Mouse (Mus musculus): ENCODE results near the gene Camta1. TPM values are rescaled to one million over a fixed set of nuclear protein-coding genes. Genes with fewer than 3 reads are reported as not detected.

The Camta1 gene
- total and polyA plus RNA-seq, 2 experiments: 2.7 to 6.1 TPM

DNA sequence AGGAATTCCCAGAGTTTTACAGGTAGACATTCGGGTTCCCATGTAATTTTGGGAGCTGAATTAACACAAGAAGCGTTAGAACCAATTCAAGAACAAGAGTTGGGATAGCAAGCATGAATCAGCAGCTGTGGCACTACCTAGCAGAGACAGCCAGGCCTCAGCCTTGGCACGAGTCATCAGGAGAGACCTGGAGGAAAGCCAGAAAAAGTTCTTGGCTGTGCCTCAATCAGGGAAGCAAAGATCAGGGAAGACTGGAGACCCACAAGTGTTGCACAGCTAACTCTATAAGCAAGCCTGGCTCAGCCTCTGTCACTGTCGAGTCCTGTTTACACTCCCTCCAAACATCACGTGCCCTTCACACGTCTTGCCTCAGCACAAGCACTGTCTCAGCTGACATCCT lies 899.4 kb downstream of the Camta1 start:
- WGBS: 25% methylated on average over 6 of the region's 6 CpGs
- Histone ChIP-seq H3K36me3 (ENCODE audit: control insufficient read depth, insufficient read depth, low read length) (no peaks in the 10 kb centered on the region), H3K27ac (replicated peaks; ENCODE audit: insufficient read depth, low read depth, low read length) (no peak overlapping the region), H3K4me3 (ENCODE audit: insufficient read depth, low read depth, low read length) (no peak overlapping the region), H3K27me3 (ENCODE audit: control insufficient read depth, insufficient read depth, low read length) (no peaks in the 10 kb centered on the region), H3K9ac (ENCODE audit: low read depth, low read length) (no peak overlapping the region), H3K79me2 (ENCODE audit: control insufficient read depth, insufficient read depth, low read length) (no peaks in the 10 kb centered on the region), H3K4me1 (ENCODE audit: control insufficient read depth, insufficient read depth, low read length) (no peaks in the 10 kb centered on the region)
- TF ChIP-seq POLR2A (IDR thresholded peaks at IDR 0.05; ENCODE audit: extremely low read depth, insufficient read depth, low read length) (no peak), CTCF (IDR thresholded peaks at IDR 0.05; ENCODE audit: low read depth, low read length) (no peak)
- peak; percentile 75 for DNase-seq (ENCODE audit: extremely low read depth, low read depth, low spot score)

- H3K4me3 ChIP-seq (ENCODE audit: insufficient read depth, low read depth, low read length): no peak overlapping the region
- no peaks in the 10 kb centered on the region for H3K79me2 ChIP-seq (ENCODE audit: control insufficient read depth, insufficient read depth, low read length)
- no peak for DNase-seq (ENCODE audit: extremely low read depth, low read depth, low spot score)
- H3K27ac ChIP-seq (replicated peaks; ENCODE audit: insufficient read depth, low read depth, low read length): no peak overlapping the region
- TF ChIP-seq POLR2A (IDR thresholded peaks at IDR 0.05; ENCODE audit: extremely low read depth, insufficient read depth, low read length): no peak
- TF ChIP-seq CTCF (IDR thresholded peaks at IDR 0.05; ENCODE audit: low read depth, low read length): no peak
- WGBS: 78% methylated on average over 7 of the region's 7 CpGs
- no peaks in the 10 kb centered on the region for H3K27me3 ChIP-seq (ENCODE audit: control insufficient read depth, insufficient read depth, low read length)
- H3K36me3 ChIP-seq (ENCODE audit: control insufficient read depth, insufficient read depth, low read length): no peaks in the 10 kb centered on the region
- no peak overlapping the region for H3K9ac ChIP-seq (ENCODE audit: low read depth, low read length)
- H3K4me1 ChIP-seq (ENCODE audit: control insufficient read depth, insufficient read depth, low read length): no peaks in the 10 kb centered on the region
Measured at GRCm38 (mm10) chr4:150958536-150958935, 903.1 kb downstream of the Camta1 start.

GRCm38 (mm10) chr4:150957106-150957458 lies 904.6 kb downstream of the Camta1 start:
- Histone ChIP-seq H3K27me3 (ENCODE audit: control insufficient read depth, insufficient read depth, low read length) (no peaks in the 10 kb centered on the region), H3K36me3 (ENCODE audit: control insufficient read depth, insufficient read depth, low read length) (no peaks in the 10 kb centered on the region), H3K4me3 (ENCODE audit: insufficient read depth, low read depth, low read length) (no peak overlapping the region), H3K9ac (ENCODE audit: low read depth, low read length) (no peak overlapping the region), H3K4me1 (ENCODE audit: control insufficient read depth, insufficient read depth, low read length) (no peaks in the 10 kb centered on the region), H3K27ac (replicated peaks; ENCODE audit: insufficient read depth, low read depth, low read length) (no peak overlapping the region), H3K79me2 (ENCODE audit: control insufficient read depth, insufficient read depth, low read length) (no peaks in the 10 kb centered on the region)
- TF ChIP-seq CTCF (IDR thresholded peaks at IDR 0.05; ENCODE audit: low read depth, low read length): no peak
- TF ChIP-seq POLR2A (IDR thresholded peaks at IDR 0.05; ENCODE audit: extremely low read depth, insufficient read depth, low read length): no peak
- WGBS: 63% methylated on average over 1 of the region's 1 CpGs
- no peak for DNase-seq (ENCODE audit: extremely low read depth, low read depth, low spot score)

DNA sequence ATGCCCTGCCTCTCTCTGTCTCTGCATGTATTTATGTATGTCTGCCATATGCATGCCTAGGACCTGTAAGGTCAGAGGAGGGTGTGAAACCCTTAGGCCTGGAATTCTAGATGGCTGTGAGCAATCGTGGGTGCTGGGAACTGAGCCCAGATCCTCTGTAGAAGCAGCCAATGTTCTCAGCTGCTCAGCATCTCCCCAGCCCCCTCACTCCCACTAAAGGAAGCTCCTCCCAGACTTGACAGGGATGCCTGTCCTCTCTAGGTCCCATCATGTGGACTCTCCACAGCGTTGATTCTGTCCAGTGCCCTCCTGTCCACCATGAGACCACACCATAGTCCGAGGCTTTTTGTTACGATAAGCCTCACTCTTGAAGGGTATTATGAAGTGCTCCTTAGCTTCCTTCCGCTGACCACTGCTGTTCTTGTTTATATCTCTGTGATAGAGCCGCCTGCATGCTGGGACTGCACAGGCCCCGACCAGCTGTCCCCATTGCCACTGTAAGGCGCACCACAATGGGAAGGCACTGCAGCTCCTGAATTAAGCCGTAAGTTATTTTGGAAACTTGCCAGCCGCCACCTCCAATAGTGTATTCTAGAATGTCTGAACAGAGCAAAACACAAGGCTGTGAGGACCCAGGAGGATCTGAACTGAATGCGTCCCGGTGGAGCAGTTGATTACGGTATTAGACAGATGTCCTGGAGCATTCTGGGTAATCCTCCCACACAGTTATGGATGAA lies 905.1 kb downstream of the Camta1 start:
- H3K36me3 ChIP-seq (ENCODE audit: control insufficient read depth, insufficient read depth, low read length): no peaks in the 10 kb centered on the region
- no peak overlapping the region for H3K9ac ChIP-seq (ENCODE audit: low read depth, low read length)
- no peaks in the 10 kb centered on the region for H3K79me2 ChIP-seq (ENCODE audit: control insufficient read depth, insufficient read depth, low read length)
- H3K4me1 ChIP-seq (ENCODE audit: control insufficient read depth, insufficient read depth, low read length): no peaks in the 10 kb centered on the region
- WGBS: 84% methylated on average over 13 of the region's 13 CpGs
- TF ChIP-seq POLR2A (IDR thresholded peaks at IDR 0.05; ENCODE audit: extremely low read depth, insufficient read depth, low read length) (no peak), CTCF (IDR thresholded peaks at IDR 0.05; ENCODE audit: low read depth, low read length) (no peak)
- DNase-seq (ENCODE audit: extremely low read depth, low read depth, low spot score): no peak
- no peaks in the 10 kb centered on the region for H3K27me3 ChIP-seq (ENCODE audit: control insufficient read depth, insufficient read depth, low read length)
- no peak overlapping the region for H3K27ac ChIP-seq (replicated peaks; ENCODE audit: insufficient read depth, low read depth, low read length)
- H3K4me3 ChIP-seq (ENCODE audit: insufficient read depth, low read depth, low read length): no peak overlapping the region

DNA sequence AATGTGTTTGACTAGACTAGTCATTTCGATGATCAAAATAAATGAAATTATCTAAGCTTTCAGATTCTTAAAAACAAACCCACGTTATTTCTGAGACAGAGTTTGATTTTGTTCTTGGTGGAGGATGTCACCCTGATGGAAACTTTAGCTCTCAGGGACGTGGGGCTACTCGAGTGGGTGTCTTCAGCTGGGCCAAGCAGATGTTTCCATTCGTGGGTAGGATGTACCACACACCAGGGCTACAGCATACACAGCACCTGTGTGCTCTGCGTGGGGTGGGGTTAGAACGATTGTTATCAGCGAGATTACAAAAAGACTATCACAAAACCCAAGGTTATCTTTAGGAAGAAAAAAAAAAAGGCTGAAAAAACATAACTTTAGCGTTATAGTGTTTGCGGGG lies 910.7 kb downstream of the Camta1 start:
- Histone ChIP-seq H3K36me3 (ENCODE audit: control insufficient read depth, insufficient read depth, low read length) (no peaks in the 10 kb centered on the region), H3K4me3 (ENCODE audit: insufficient read depth, low read depth, low read length) (no peak overlapping the region), H3K27me3 (ENCODE audit: control insufficient read depth, insufficient read depth, low read length) (peaks cover 3% of the 10 kb centered on the region; the same call in 1 of the 2 replicates), H3K79me2 (ENCODE audit: control insufficient read depth, insufficient read depth, low read length) (no peaks in the 10 kb centered on the region), H3K9ac (ENCODE audit: low read depth, low read length) (no peak overlapping the region), H3K4me1 (ENCODE audit: control insufficient read depth, insufficient read depth, low read length) (no peaks in the 10 kb centered on the region), H3K27ac (replicated peaks; ENCODE audit: insufficient read depth, low read depth, low read length) (no peak overlapping the region)
- 72% methylated on average over 10 of the region's 10 CpGs for WGBS
- TF ChIP-seq POLR2A (IDR thresholded peaks at IDR 0.05; ENCODE audit: extremely low read depth, insufficient read depth, low read length) (no peak), CTCF (IDR thresholded peaks at IDR 0.05; ENCODE audit: low read depth, low read length) (no peak)
- DNase-seq (ENCODE audit: extremely low read depth, low read depth, low spot score): no peak

- 95% methylated on average over 7 of the region's 7 CpGs for WGBS
- TF ChIP-seq CTCF (IDR thresholded peaks at IDR 0.05; ENCODE audit: low read depth, low read length) (no peak), POLR2A (IDR thresholded peaks at IDR 0.05; ENCODE audit: extremely low read depth, insufficient read depth, low read length) (no peak)
- Histone ChIP-seq H3K4me3 (ENCODE audit: insufficient read depth, low read depth, low read length) (no peak overlapping the region), H3K36me3 (ENCODE audit: control insufficient read depth, insufficient read depth, low read length) (no peaks in the 10 kb centered on the region), H3K4me1 (ENCODE audit: control insufficient read depth, insufficient read depth, low read length) (no peaks in the 10 kb centered on the region), H3K27ac (replicated peaks; ENCODE audit: insufficient read depth, low read depth, low read length) (no peak overlapping the region), H3K27me3 (ENCODE audit: control insufficient read depth, insufficient read depth, low read length) (peaks cover 3% of the 10 kb centered on the region; the same call in 1 of the 2 replicates), H3K9ac (ENCODE audit: low read depth, low read length) (no peak overlapping the region), H3K79me2 (ENCODE audit: control insufficient read depth, insufficient read depth, low read length) (no peaks in the 10 kb centered on the region)
- DNase-seq (ENCODE audit: extremely low read depth, low read depth, low spot score): no peak
Measured at GRCm38 (mm10) chr4:150944707-150945106, 917.0 kb downstream of the Camta1 start.

Data from liver, adult 2 months (tissue).